Mouse (Mus musculus): ENCODE measurements around the gene Zfp398. TPM values are rescaled to one million over a fixed set of nuclear protein-coding genes. Genes with fewer than 3 reads are reported as not detected.
A peak's percentile ranks its signal among the peaks of the same experiment; 100 is the strongest.

Gene Zfp398
- total RNA-seq, 2 experiments from 2014 or later: 9.9 to 13.3 TPM

DNA sequence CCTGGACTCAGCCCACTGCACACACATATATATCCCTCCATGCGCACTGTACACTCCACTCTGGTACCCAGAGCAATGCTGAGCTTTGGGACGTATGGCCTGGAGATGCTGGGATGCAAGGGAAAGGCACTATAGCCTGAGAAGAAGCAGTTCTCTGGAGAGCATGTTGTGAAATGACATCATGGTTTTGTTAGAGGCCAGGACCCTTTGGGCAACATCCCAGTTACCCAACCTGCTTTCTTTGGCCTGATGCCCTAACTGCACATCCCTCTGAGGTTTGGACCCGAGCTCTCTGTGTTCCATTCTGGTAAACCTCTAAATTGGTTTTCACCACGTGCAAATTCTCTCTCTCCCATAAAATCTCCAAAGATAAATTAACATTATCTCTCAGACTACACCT lies 68.1 kb downstream of the Zfp398 start:
- no peak for DNase-seq

DNA sequence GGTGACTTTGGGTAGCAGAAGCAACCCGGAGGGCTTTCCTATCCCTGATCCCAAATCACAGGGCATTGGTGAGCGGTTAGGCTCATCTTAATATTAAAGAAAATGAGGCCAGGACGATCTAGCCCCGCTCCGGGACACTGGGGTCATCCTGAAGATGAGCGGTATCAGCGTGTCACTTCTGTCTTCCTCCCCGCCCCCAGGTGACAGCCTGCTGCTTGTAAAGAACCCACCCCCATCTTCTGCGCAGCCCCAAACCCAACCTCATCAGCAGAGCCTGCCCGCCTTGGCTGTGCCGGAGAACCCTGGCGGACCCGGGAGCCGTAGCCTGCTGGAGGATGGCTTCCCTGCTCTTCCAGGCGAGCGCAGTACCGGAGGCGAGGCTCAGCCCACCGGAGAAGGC lies 68.9 kb downstream of the Zfp398 start:
- no peak for DNase-seq

DNA sequence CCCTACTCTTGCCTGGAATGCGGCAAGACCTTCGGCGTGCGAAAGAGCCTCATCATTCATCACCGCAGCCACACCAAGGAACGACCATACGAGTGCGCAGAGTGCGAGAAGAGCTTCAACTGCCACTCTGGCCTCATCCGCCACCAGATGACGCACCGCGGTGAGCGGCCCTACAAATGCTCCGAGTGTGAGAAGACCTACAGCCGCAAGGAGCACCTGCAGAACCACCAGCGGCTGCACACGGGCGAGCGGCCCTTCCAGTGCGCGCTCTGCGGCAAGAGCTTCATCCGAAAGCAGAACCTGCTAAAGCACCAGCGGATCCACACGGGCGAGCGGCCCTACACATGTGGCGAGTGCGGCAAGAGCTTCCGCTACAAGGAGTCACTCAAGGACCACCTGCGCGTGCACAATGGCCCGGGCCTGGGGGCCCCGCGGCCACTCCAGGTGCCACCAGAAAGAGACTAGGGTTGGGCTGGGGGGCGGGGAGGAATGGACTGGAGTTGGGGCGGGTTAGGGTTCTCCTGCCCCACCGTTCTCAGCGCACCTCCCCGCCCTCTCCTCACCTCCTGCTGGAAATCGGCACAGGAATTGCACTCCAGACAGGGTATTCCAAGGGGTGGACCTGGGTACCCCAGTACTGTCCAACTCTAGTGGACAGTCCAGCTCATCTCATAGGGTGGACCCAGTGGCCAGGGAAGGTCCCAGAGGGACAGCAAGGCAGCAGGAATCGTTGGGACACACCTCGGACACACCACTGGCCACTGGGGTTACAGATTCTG lies 69.6 kb downstream of the Zfp398 start:
- DNase-seq: no peak

DNA sequence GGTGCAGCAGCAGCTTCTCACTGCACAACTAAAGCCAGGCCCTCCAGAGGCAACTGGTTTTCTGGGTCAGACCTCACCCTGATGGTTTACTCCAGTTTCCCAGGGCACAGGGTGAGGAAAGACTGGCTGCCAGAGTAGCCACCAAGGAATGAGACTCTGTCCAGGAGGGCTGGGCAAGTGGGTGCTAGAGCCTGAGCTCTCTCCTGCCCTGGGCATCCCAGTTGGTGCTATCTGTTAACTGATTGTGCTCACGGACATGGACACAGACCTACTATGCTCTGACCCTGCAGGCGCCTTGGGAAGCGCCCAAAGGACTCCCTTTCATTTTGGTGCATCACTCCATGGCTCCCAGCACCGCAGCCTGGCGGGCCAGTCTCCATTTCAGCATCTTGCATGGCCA lies 70.9 kb downstream of the Zfp398 start:
- no peak for DNase-seq

DNA sequence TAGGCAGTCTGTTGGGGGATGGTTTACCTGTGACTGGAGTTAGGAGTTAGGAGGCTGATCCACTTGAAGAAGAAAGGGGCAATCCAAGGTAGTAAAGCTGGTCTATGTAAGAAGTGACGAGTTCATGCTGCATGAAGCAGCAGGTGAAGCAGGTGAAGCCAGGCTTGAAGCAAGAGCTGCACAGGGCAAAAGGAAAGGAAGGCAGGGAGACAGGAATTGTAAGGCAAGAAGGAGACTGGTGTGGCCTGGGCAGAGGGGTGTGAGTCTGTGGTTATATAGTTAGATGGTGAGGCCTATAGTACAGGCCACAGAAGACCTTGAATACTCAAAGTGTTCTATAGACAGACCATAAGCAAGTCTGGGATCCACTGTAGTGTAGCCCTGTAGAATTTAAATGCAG lies 73.5 kb downstream of the Zfp398 start:
- no peak for DNase-seq

DNA sequence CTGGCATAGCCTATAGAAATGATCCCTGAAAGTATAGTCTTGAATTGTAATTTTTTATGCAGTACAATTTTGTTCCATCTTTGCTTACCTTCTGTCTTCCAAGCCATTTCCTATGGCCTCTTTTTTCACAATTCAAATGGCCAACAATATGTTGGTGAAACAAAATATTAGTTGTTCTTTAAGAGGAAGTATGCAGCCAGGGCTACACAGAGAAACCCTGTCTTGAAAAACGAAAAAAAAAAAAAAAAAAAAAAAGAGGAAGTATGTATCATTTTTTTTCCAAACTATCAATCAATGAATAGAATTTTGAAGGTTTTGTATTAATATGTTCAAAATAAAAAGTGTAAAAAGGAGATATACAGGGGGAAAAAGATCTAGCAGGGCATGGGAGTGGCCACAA lies 76.2 kb downstream of the Zfp398 start:
- DNase-seq: no peak

DNA sequence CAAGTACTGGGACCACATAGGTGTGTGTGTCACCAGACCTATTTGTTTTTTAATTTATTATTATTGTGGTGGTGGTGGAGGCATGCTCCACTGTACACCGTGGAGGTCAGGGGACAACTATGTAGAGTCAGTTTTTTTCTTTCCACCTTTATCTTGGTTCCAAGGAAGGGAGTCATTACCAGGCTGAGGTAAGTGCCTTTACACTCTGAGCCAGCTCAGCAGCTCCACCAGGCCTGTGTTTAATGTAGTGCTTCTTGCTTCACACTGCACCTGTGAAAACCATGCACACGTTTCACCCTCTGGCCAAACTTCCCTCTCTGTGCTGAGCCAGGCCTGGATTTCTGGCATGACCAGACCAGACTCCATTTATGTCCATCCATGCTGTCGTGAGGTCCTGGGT lies 77.5 kb downstream of the Zfp398 start:
- no peak for DNase-seq

DNA sequence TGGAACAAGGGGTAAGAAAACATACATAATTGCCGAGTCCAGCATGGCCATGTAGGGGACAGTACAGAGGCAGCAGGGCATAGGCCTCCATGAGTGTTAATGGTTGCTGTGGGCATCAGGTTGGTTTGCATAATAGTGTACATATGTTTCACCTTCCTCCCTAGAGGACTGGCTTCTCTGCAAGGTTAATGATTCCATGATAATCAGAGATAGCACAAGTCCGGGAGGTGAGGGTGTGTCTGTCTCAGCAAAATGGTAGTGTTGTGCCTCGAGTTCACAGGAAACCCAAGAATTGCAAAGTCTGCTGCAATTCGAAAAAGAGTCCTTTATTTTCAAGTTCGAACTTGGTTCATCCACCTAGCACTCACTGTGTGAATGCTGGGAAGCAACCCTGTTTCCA lies 81.6 kb downstream of the Zfp398 start:
- DNase-seq: no peak

DNA sequence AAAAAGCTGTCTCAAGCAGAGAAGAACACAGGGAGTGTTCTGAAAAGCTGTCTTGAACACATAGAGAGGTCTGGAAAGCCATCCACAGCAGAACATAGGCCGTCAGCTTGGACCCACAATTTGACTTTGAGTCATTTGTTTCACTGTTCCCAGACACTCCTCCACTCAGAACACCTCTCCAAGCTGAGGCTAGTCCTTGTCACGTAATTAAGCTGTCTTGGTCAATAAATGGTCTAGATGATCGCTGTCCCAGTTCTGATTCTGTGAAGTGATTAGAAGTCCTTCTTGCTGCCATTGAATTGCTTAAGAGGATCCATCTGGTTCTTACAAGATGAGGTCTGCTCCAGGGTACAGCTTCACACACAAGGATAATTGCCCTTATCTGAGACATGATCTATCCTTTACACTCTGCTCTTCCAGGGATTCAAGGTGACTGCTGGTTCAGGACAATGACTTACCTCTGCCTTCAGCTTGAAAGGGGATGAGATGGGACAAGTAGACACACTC lies 83.4 kb downstream of the Zfp398 start:
- no peak for DNase-seq

DNA sequence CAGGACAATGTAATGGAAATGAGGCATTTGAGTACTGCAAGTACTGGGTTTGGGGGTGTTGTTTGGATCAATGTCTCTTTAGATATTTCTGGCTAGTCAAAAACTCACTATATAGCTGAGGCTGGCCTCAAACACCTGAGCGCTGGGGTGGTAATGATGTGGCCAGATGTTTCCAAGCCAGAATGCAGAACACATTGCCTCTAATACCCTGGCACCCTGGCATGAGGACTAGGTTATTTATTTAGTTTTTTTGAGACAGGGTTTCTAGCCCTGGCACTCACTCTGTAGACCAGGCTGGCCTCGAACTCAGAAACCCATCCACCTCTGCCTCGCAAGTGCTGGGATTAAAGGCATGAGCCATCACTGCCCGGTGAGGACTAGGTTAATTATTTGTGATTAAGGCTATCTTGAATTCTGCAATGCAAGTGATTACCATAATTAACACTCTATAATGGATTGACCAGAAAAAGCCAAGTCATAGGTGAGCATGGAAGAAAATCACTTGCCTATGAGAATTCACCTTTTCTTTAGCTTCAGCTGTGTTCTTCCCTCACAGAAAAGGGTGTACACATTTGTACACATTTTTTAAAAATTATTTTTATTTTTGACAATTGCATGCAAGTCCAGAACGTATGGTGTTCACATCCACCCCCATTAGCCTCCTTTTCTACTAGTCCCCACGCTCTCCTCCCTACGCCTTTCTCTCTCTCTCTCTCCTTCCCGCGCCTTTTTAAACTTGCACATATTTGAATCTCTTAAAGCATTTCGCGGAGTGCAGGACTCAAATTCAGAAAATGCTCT lies 84.4 kb downstream of the Zfp398 start:
- no peak for DNase-seq

DNA sequence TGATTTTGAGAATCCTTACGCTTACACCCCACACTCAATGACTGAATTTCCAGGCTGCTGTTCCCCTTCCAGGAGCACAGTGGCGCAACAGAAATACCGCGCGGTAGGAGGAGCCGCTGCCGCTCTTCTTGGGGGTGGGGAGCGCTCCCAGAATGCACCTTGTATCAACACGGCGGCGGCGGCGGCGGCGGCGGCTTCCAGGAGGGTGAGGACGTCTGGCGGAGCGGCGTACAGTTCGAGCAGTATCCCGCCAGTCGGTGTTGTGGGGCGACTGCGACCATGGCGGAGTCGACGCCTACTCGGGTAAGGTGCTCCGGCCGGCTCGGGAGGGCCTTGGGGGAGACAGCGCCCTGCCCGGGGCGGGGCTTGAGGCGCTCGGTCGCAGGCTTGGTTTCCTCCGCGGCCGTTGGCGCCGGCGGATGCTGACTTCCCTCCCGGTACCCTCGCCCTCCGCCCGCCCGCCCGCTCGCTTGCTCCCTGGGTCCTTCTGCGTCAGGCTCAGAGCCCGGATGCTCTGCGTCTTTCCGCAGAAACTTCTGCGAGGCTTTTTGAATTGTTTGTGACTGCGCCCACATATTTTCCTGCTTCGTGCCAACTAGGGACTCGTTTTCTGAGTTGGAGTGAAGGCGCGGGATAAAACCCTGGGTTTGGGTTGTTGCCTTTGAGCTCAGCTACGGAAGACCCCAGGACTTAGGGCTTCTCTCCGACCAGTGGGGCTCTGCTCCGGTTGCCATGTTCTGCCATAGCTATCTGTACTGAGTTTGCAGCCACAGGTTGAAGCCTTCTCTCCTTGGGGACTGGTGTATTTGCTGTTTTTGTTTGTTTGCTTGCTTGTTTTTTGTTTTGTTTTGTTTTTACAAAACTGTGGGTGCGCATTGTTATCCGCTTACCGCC lies 85.2 kb downstream of the Zfp398 start, which contains the start of gene Zfp212:
Gene Zfp212, plus strand, starts transcription at position 30 of the 894 bp plus-strand sequence.
- DNase-seq: peak; percentile 90 to 92

Small RNAs within 50 kb of the gene (microRNA-seq; reads per million reads assigned to microRNA genes)
- gene Mir704: not detected

Other genes with a start within 250 kb of the Zfp398 start
- 10 to 100 TPM; 19.7 to 22.0 TPM for gene Ezh2, start 240.3 kb upstream of the Zfp398 start, total RNA-seq (2021)
- 10 to 100 TPM; 93.8 to 97.5 TPM for gene Pdia4, start 22.2 kb upstream of the Zfp398 start, total RNA-seq (2021)
- gene Zfp786, start 4.8 kb upstream of the Zfp398 start, total RNA-seq (2021): 1 to 10 TPM in 1 of 2 experiments, under 1 TPM in 1; 0.83 to 1.4 TPM
- gene Zfp282, start 41.5 kb downstream of the Zfp398 start, total RNA-seq (2021): 10 to 100 TPM in 1 of 2 experiments, 1 to 10 TPM in 1; 9.9 to 11.2 TPM
- gene Zfp212, start 84.8 kb downstream of the Zfp398 start, total RNA-seq (2021): 10 to 100 TPM; 14.7 to 15.2 TPM
- gene Zfp956, start 117.7 kb downstream of the Zfp398 start, total RNA-seq (2021): 1 to 10 TPM; 5.2 to 5.7 TPM
- 10 to 100 TPM; 22.6 to 23.1 TPM for gene Zfp777, start 213.2 kb downstream of the Zfp398 start, total RNA-seq (2021)